Comparison of ENCODE assay signal across 16 mouse cellular contexts in the genomic region with DNA sequence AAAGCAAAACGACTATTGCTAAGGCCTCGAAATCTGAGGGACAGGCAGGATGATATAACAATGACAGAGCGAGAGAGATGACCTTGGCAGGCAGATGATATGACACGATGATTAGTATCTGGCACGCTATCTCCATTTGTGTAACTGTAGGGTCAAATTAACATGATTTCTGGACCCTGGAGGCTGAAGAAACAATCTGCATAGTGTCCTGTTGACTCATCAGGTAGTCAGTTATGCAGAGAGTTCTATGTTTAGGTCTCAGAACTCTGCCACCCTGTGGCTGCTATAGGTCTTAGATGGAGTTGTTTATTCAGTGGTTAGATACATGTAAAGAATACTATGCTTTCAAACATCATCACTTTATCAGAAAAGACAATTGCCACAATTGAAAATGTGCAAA. TPM values are rescaled to one million over a fixed set of nuclear protein-coding genes. Genes with fewer than 3 reads are reported as not detected.
DNase-seq lines count a peak whose midpoint lies in the region; ATAC-seq and TF ChIP-seq lines count a peak whose summit lies in the region.
"Had no signal": no experiment of that assay in that cellular context is flagged by ENCODE, and none has a peak within 500 bp of the region (broad histone marks: within the 10 kb centered on the region; RNA-seq: fewer than 3 reads in every experiment).

No protein-coding gene starts in this region.

- no peak overlapping the region for H3K9ac ChIP-seq in lung, postnatal 0 days (replicated peaks; ENCODE audit: low read depth)
- H3K9ac ChIP-seq: embryonic facial prominence, embryonic 13.5 days; hindbrain, embryonic 15.5 days; lung, embryonic 15.5 days had no signal

- H3K4me2 ChIP-seq in lung, postnatal 0 days (replicated peaks; ENCODE audit: low read depth, low read length) = no peak overlapping the region
- H3K4me2 ChIP-seq: embryonic facial prominence, embryonic 13.5 days; hindbrain, embryonic 15.5 days; lung, embryonic 15.5 days had no signal

- H3K27me3 ChIP-seq in lung, postnatal 0 days (replicated peaks; ENCODE audit: insufficient read depth, low read length) = no peaks in the 10 kb centered on the region
- H3K27me3 ChIP-seq: embryonic facial prominence, embryonic 13.5 days; hindbrain, embryonic 15.5 days; lung, embryonic 15.5 days had no signal

- H3K9me3 ChIP-seq in lung, postnatal 0 days (ENCODE audit: low read length) = no peaks in the 10 kb centered on the region
- H3K9me3 ChIP-seq: embryonic facial prominence, embryonic 13.5 days; hindbrain, embryonic 15.5 days; lung, embryonic 15.5 days had no signal

- H3K27ac ChIP-seq in lung, postnatal 0 days (ENCODE audit: low read length) = no peak overlapping the region
- H3K27ac ChIP-seq: embryonic facial prominence, embryonic 13.5 days; hindbrain, embryonic 15.5 days; lung, embryonic 15.5 days had no signal

- ATAC-seq in frontal cortex, adult (ENCODE audit: low TSS enrichment) = peak; percentile 88
- ATAC-seq in lung, postnatal 0 days = no peak
- ATAC-seq in megakaryocyte-erythroid progenitor cell, adult 5-6 weeks (replicated peaks; ENCODE audit: low FRiP score, low TSS enrichment, poor library complexity, severe bottlenecking) = no peak
- ATAC-seq: forebrain, embryonic 14.5 days had no signal

- WGBS in lung, postnatal 0 days = 90% methylated on average over 5 of the region's 5 CpGs

- H3K36me3 ChIP-seq in lung, postnatal 0 days (ENCODE audit: insufficient read depth, low read length) = peaks cover 24% of the 10 kb centered on the region

- TF ChIP-seq CTCF in lung, postnatal 0 days (IDR thresholded peaks at IDR 0.05) = peak; percentile 41

- DNase-seq in frontal cortex, adult 2 months (ENCODE audit: extremely low spot score in 1 of 2, low spot score in 1 of 2) = no peak
- DNase-seq in lung, postnatal 0 days (ENCODE audit: low spot score) = peak; percentile 19
- DNase-seq in lung, postnatal 36 days = no peak
- DNase-seq in MN1 (ENCODE audit: low spot score) = peak; percentile 6
- DNase-seq in naive thymus-derived CD4-positive, alpha-beta T cell, adult 2 months (ENCODE audit: low read depth) = peak; percentile 23
- no peak for DNase-seq in cerebellum, adult 11 months
- DNase-seq: cerebellum, postnatal 36 days; gastrocnemius, postnatal 25 days; kidney, postnatal 14 days; thymus, adult 18-20 months had no signal

- no peak overlapping the region for H3K4me3 ChIP-seq in lung, postnatal 0 days (ENCODE audit: low read depth, low read length)
- H3K4me3 ChIP-seq: embryonic facial prominence, embryonic 13.5 days; hindbrain, embryonic 15.5 days; lung, embryonic 15.5 days had no signal

- TF ChIP-seq EP300 in lung, postnatal 0 days (IDR thresholded peaks at IDR 0.05) = no peak

- H3K4me1 ChIP-seq in lung, postnatal 0 days (ENCODE audit: insufficient read depth, low read depth, low read length) = no peaks in the 10 kb centered on the region
- H3K4me1 ChIP-seq: embryonic facial prominence, embryonic 13.5 days; hindbrain, embryonic 15.5 days; lung, embryonic 15.5 days had no signal

RNA-seq across cellular contexts. Expression of gene Slc35a5, which starts 16.8 kb away (rescaled TPM):
- polyA plus RNA-seq in frontal cortex, adult 2 months (2012; rRNA removed) = 24.5 and 28.2 TPM in 2 replicates
- 21.9 and 28.7 TPM in 2 replicates for polyA plus RNA-seq in lung, postnatal 0 days (2015; fragmentation: Nextera tagmentation; extraction: Ambion mirVana)
- 4.9 and 11.3 TPM in 2 replicates for total RNA-seq in megakaryocyte-erythroid progenitor cell, adult 5-6 weeks (2014; fragmentation: Nextera tagmentation)
- 4.3 and 12.1 TPM in 2 replicates for total RNA-seq in megakaryocyte-erythroid progenitor cell, adult 5-6 weeks (2017)

RNA-seq across cellular contexts. Expression of gene Atg3, which starts 16.9 kb away (rescaled TPM):
- 34.4 and 39.3 TPM in 2 replicates for polyA plus RNA-seq in frontal cortex, adult 2 months (2012; rRNA removed)
- polyA plus RNA-seq in lung, postnatal 0 days (2015; fragmentation: Nextera tagmentation; extraction: Ambion mirVana) = 53.9 and 55.8 TPM in 2 replicates
- 37.2 and 41.6 TPM in 2 replicates for total RNA-seq in megakaryocyte-erythroid progenitor cell, adult 5-6 weeks (2014; fragmentation: Nextera tagmentation)
- 33.6 and 39.9 TPM in 2 replicates for total RNA-seq in megakaryocyte-erythroid progenitor cell, adult 5-6 weeks (2017)

RNA-seq across cellular contexts. Expression of gene Ccdc80, which starts 48.5 kb away (rescaled TPM):
- polyA plus RNA-seq in frontal cortex, adult 2 months (2012; rRNA removed) = 7.6 and 10.3 TPM in 2 replicates
- polyA plus RNA-seq in lung, postnatal 0 days (2015; fragmentation: Nextera tagmentation; extraction: Ambion mirVana) = 62.4 and 81.7 TPM in 2 replicates
- total RNA-seq in megakaryocyte-erythroid progenitor cell, adult 5-6 weeks (2014; fragmentation: Nextera tagmentation) = not detected in 2 replicates
- total RNA-seq in megakaryocyte-erythroid progenitor cell, adult 5-6 weeks (2017) = not detected in 2 replicates

Comparison
In these comparisons a context has a peak if more than half of its experiments do, and no peak if none do; other contexts are left out.
1. DNase-seq: peak in lung, postnatal 0 days (single experiment), MN1 (single experiment) and naive thymus-derived CD4-positive, alpha-beta T cell, adult 2 months (single experiment); none in frontal cortex, adult 2 months (0 of 2), lung, postnatal 36 days (single experiment) and cerebellum, adult 11 months (single experiment).